Mouse (Mus musculus) heart, adult 9 months (tissue): ENCODE results near the gene Cartpt.
"Not testable (repeated sequence)": the region's sequence is repeated elsewhere in the genome, so short reads cannot be mapped to it uniquely, and the experiment has no call there.

Source experiments
- DNase-seq, 2 experiments: peaks; one replicate each; pipeline ENCODE4 v3.0.0; 2022; ENCODE audit warnings: low spot score in 2 of 2

Cartpt gene

GRCm38 (mm10) chr13:99857336-99857735 lies 43.6 kb downstream of the Cartpt start:
- no peak for DNase-seq

DNA sequence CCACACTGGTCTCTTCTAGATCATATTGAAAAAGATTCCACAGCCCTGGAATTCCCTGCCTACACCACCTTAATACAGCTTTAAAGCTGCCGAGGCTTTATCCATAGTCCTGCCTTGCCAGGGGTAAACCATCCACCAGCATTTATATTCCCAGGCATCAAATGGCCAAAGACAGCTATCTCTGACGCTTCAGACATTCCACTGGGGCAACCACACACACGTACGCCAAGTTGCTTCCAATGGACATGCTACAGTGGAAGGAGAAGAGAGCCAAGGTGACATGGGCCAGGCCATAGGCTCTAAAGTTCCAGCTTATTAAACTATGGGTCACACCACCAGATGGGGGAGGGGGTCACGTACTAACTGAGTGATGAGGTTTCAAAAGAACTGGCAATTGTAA lies 45.7 kb downstream of the Cartpt start:
- DNase-seq, result no peak

DNA sequence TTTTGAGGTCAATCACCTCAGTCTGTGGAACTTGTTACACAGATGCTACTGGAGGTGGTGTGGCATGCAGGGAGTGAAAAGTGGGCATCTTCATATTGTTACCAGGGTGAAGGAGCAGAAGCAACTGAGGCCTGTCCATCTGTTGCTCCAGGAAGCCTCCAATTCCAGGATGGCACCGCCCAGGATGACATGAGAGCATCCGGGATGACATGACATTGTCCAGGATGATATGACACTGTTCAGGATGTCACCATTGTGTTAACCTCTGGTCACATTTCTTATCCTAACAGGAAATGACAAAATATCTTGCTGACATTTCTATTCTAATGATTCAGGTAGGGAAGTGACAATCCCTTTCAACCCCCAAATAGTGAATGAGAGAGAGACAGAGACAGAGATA lies 47.8 kb downstream of the Cartpt start:
- no peak for DNase-seq

GRCm38 (mm10) chr13:99852416-99852815 lies 48.5 kb downstream of the Cartpt start:
- not testable (repeated sequence) for DNase-seq

- DNase-seq, result peak; percentile 50 to 72
Observed at GRCm38 (mm10) chr13:99851026-99851425, 49.9 kb downstream of the Cartpt start.

DNA sequence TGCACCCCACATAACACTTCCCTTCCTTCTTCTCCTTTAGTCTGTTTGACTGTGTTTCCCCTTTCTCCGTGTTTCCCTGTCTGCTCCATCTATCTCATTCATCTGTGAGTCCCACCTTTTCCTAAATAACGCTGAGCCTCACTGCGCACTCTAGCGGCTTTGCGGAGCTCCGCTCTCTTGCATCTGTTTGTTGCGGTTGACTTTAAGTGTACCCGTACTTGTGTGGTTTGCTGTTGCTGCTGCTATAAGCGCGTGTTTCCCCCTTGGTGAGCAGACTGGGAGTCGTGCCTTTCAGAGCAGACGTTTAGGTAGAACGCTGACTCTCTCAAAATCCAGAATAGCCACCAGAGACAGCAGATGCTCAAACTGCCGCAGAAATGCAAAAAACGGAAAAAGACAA lies 51.3 kb downstream of the Cartpt start:
- no peak for DNase-seq
